Mouse (Mus musculus) bone marrow macrophage, adult 2 months (primary cell): ENCODE data around the gene Rtl4. TPM values are rescaled to one million over a fixed set of nuclear protein-coding genes. Genes with fewer than 3 reads are reported as not detected.

Experiments
- H3K27ac ChIP-seq: 2 replicates; pipeline ENCODE4 v1.5.1; 2012; ENCODE audit warnings: low read depth, low read length; ENCODE audit not compliant: insufficient read depth
- H3K4me1 ChIP-seq: 2 replicates; pipeline ENCODE4 v1.6.1; 2012; ENCODE audit warnings: low read length; ENCODE audit not compliant: control insufficient read depth, insufficient read depth
- H3K4me3 ChIP-seq: 2 replicates; pipeline ENCODE4 v1.5.1; 2012; ENCODE audit warnings: mild to moderate bottlenecking, low read length, moderate library complexity; ENCODE audit not compliant: insufficient read depth
- CTCF ChIP-seq: IDR thresholded peaks from 2 replicates; pipeline ENCODE4 v1.5.1; 2012; ENCODE audit warnings: low read depth, mild to moderate bottlenecking, low read length, moderate library complexity
- POLR2A ChIP-seq: IDR thresholded peaks from 2 replicates; pipeline ENCODE4 v1.6.1; 2012; ENCODE audit warnings: mild to moderate bottlenecking, low read depth, low read length, borderline replicate concordance
- polyA plus RNA-seq: library from polyadenylated mRNA; stranded (reverse); fragments of >200 nt; gene quantifications from 2 replicates; pipeline ENCODE4 v1.2.4, GENCODE M21; 2012; ENCODE audit not compliant: missing spikeins, insufficient read depth, insufficient read length

Rtl4 gene
- polyA plus RNA-seq: not detected in 2 replicates

DNA sequence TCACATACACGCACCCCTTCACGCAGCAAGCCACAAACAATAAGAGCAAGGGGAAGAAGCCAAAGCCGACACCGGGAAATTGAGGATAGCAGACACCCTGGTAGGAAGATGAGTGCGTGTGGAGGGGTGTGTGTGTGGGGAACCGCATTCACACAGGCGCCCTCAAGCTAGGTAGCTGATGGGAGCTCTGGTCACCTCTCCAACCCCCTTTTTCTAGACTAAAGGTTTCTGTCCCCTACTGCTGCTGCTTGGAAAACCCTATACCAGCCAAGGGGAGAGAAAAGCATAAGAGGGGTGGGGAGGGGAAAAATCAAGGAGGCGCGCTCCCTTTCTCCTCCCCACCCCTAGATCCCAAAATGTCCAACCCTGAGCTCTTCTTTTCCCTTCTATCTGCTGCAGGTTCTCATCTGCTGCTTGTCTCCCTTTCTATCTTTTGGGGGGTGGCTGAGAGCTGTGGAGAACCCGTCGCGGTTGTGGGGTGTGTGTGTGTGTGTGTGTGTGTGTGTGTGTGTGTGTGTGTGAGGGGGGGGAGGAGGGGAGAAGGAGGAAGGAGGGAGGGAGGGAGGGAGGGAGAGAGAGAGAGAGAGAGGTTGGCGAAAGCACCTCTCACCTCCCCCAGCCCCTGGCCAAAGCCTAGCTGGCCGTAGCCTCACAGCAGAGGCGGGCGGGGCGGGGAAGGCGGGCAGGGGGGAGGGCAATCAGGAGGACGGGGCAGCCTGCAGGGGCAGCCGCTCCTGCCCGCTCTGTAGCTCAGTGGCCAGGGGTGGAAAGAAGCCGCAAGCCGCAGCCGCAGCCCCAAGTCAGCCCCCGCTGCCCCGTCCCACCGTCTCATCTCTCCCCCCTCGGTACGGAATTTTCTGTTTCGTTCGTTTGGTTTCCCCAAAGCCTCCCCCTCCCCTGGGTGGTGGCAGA, at the start of gene Rtl4:
Gene Rtl4, plus strand, starts transcription at position 701 of the 912 bp plus-strand sequence.
- no peak for TF ChIP-seq POLR2A
- TF ChIP-seq CTCF: no peak
- no peak within 1 kb of the TSS for H3K4me3 ChIP-seq
- H3K4me1 ChIP-seq: no peaks in the 10 kb centered on the region
- H3K27ac ChIP-seq: no peak within 1 kb of the TSS

GRCm38 (mm10) chrX:144644756-144645155, 44.0 kb upstream of the Rtl4 start:
- no peak for TF ChIP-seq POLR2A
- TF ChIP-seq CTCF: no peak
- Histone ChIP-seq H3K4me1 (no peaks in the 10 kb centered on the region), H3K27ac (no peak overlapping the region), H3K4me3 (no peak overlapping the region)

GRCm38 (mm10) chrX:144645394-144645793, 43.3 kb upstream of the Rtl4 start:
- H3K4me1 ChIP-seq: no peaks in the 10 kb centered on the region
- no peak overlapping the region for H3K4me3 ChIP-seq
- no peak for TF ChIP-seq POLR2A
- no peak for TF ChIP-seq CTCF
- H3K27ac ChIP-seq: no peak overlapping the region

DNA sequence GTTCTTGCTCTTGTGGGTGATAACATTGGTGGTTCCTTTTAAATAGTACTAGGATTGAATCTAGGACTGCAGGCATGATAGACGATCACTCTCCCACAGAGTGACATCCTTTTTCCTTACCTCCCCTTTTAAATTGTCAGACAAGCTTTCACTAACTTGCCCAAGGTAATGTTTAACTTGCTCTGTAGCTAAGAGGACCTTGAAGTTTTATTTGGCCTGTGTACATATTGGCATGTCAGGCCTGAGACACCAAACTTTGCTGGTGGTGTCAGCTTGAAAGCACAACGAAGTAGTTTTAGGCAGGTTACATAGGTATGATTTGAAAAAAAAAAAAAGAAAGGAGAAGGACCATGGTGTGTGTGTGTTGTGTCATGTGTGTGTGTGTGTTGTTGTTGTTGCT, 36.5 kb upstream of the Rtl4 start:
- no peak overlapping the region for H3K27ac ChIP-seq
- no peaks in the 10 kb centered on the region for H3K4me1 ChIP-seq
- H3K4me3 ChIP-seq: no peak overlapping the region
- TF ChIP-seq CTCF (no peak), POLR2A (no peak)

- no peak overlapping the region for H3K4me3 ChIP-seq
- no peaks in the 10 kb centered on the region for H3K4me1 ChIP-seq
- TF ChIP-seq POLR2A: no peak
- TF ChIP-seq CTCF: no peak
- no peak overlapping the region for H3K27ac ChIP-seq
Observed at GRCm38 (mm10) chrX:144687742-144688141, 965 bp upstream of the Rtl4 start.

DNA sequence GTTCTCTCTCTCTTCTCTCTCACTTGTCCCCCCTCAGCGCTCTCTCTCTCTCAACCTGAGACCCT, 733 bp upstream of the Rtl4 start, which contains the start of gene Trpc5:
Gene Trpc5, minus strand, starts transcription at position 39 of the 65 bp plus-strand sequence.
- Histone ChIP-seq H3K4me1 (no peaks in the 10 kb centered on the region), H3K4me3 (no peak within 1 kb of the TSS), H3K27ac (no peak within 1 kb of the TSS)
- TF ChIP-seq POLR2A (no peak), CTCF (no peak)

DNA sequence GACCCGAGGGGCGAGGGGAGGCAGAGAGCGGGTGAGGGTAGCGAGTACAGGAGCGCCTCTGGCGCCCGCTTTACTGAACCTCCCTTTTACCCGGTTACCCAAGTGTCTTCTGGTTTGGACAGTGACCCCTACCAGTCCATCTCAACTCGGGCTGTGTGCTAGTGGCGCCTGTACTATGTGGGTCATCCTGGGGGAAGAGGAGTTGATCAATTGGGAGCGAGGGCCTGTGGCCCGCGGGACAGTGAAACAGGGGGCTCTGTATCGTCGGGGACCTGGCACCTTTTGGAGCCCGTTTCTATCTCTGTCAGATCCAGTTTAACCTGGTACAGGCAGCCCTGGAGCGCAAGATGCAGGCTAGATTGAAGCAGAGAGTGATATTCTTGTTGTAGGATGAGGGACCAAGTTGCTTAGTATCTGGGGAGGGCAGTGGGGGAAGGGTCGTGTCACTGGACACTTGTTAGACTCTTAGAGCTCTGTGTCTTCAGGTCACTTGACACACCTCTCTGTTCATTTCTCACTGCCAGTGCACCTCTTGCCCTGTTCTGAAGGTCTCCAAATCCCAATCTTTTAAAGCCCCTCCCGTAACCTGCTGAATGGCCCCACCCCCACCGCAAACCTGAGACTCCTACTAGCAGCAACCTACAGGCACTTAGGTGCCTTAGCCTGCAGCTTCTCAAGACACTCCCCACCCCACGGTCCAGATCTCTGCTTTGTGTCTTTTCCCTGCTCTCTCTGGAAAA, 582 bp downstream of the Rtl4 start:
- TF ChIP-seq POLR2A: no peak
- TF ChIP-seq CTCF: no peak
- Histone ChIP-seq H3K4me3 (no peak overlapping the region), H3K27ac (no peak overlapping the region), H3K4me1 (no peaks in the 10 kb centered on the region)

GRCm38 (mm10) chrX:144689859-144690181, 1.1 kb downstream of the Rtl4 start:
- TF ChIP-seq CTCF: no peak
- TF ChIP-seq POLR2A: no peak
- H3K27ac ChIP-seq: no peak overlapping the region
- no peaks in the 10 kb centered on the region for H3K4me1 ChIP-seq
- no peak overlapping the region for H3K4me3 ChIP-seq

GRCm38 (mm10) chrX:144716330-144716729, 27.6 kb downstream of the Rtl4 start:
- no peaks in the 10 kb centered on the region for H3K4me1 ChIP-seq
- H3K4me3 ChIP-seq: no peak overlapping the region
- no peak overlapping the region for H3K27ac ChIP-seq
- TF ChIP-seq CTCF (no peak), POLR2A (no peak)

DNA sequence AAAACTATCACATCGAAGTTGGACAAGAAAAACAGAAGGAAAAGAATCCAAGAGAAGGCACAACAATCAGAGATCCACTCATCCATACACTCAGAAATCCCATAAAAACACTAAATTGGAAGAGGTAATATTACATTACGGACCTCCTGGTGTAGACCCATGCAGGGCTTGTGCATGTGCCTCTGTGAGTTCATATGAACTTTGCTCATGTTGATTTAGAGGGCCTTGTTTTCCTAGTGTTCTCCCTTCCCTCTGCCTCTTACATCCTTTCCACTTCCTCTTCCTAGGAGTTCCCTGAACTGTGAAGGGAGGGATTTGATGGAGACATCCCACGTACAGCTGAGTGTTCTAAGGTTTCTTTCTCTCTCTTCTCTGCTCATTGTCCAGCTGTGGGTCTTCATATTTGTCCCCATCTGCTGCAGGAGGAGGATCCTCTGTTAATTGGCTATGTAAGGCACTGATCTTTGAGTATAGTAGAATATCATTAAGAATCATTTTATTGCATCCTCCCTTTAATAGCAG, 58.9 kb downstream of the Rtl4 start:
- no peaks in the 10 kb centered on the region for H3K4me1 ChIP-seq

More for the DNA sequence above, 58.9 kb downstream of the Rtl4 start:
- Histone ChIP-seq H3K27ac (no peak overlapping the region), H3K4me3 (no peak overlapping the region)
- no peak for TF ChIP-seq POLR2A
- no peak for TF ChIP-seq CTCF
